Mouse (Mus musculus) left cerebral cortex, adult 2 months (tissue): ENCODE data around the gene Cort. TPM values are rescaled to one million over a fixed set of nuclear protein-coding genes. Genes with fewer than 3 reads are reported as not detected.
"Not testable (repeated sequence)": the region's sequence is repeated elsewhere in the genome, so short reads cannot be mapped to it uniquely, and the experiment has no call there.

Source experiments
- DNase-seq, 2 experiments: peaks; one replicate each; pipeline ENCODE4 v3.0.0; 2021 to 2022; ENCODE audit warnings: low spot score in 2 of 2, mixed read lengths in 1 of 2; ENCODE audit errors: extremely low spot score in 1 of 2
- H3K27ac ChIP-seq: fragments of 200-600 bp; 2 replicates; pipeline ENCODE4 v1.8.1; 2022
- H3K4me3 ChIP-seq: fragments of 200-600 bp; 2 replicates; pipeline ENCODE4 v1.8.1; 2022
- CTCF ChIP-seq: fragments of 200-600 bp; IDR thresholded peaks from 2 replicates; pipeline ENCODE4 v1.8.1; 2022; ENCODE audit warnings: antibody characterized with exemption, mild to moderate bottlenecking, moderate library complexity
- intact Hi-C: fragments of 180-260 bp; cut with DNase I; formaldehyde crosslinking; loops from one replicate; pipeline ENCODE4 v1.15.1; 2025
- long read RNA-seq, 2 experiments: library from polyadenylated mRNA; stranded (forward); transcript quantifications; one replicate each; pipeline ENCODE4 v2.0.0; 2021; ENCODE audit warnings: borderline mapping rate in 2 of 2
- total RNA-seq, 2 experiments: library from RNA; stranded (reverse); gene quantifications; 2 replicates each; pipeline ENCODE4 v1.2.3; 2021

Gene Cort
- total RNA-seq, result 10 to 100 TPM; 12.6 to 14.1 TPM
- long read RNA-seq, experiment 1, transcript Cort-201 (2 exons, 677 nt), result major isoform, 8 of 11 reads
- long read RNA-seq, experiment 1, partial matches to known transcripts, result 3 of 11 reads
- long read RNA-seq, experiment 1, other reads (novel, unspliced or antisense), result 0 of 11 reads
- long read RNA-seq, experiment 2, transcript Cort-201 (2 exons, 677 nt), result major isoform, 6 of 6 reads
- long read RNA-seq, experiment 2, partial matches to known transcripts, result 0 of 6 reads
- long read RNA-seq, experiment 2, other reads (novel, unspliced or antisense), result 0 of 6 reads

GRCm38 (mm10) chr4:149126663-149127062 lies at the start of gene Cort:
TSS of gene Cort (minus strand) at chr4:149126763.
- no peak for DNase-seq
- intact Hi-C loops, result no loop called here
- H3K4me3 ChIP-seq, result no peak within 1 kb of the TSS
- H3K27ac ChIP-seq, result no peak within 1 kb of the TSS
- TF ChIP-seq CTCF, result no peak

- intact Hi-C loops, result no loop called here
- DNase-seq, result no peak
- no peak for TF ChIP-seq CTCF
- Histone ChIP-seq H3K27ac (no peak overlapping the region), H3K4me3 (no peak overlapping the region)
Observed at GRCm38 (mm10) chr4:149173661-149174060, 47.1 kb upstream of the Cort start.

- H3K27ac ChIP-seq, result peak overlapping the region; percentile 50
- TF ChIP-seq CTCF, result no peak
Observed at GRCm38 (mm10) chr4:149172666-149173065, 46.1 kb upstream of the Cort start.

GRCm38 (mm10) chr4:149172083-149172482 lies 45.5 kb upstream of the Cort start:
- peak; percentile 17 for TF ChIP-seq CTCF
- intact Hi-C loops, result no loop called here
- peak overlapping the region; percentile 50 for H3K27ac ChIP-seq

More at GRCm38 (mm10) chr4:149172666-149173065, 46.1 kb upstream of the Cort start:
- intact Hi-C loops, result no loop called here
- H3K4me3 ChIP-seq, result no peak overlapping the region
- no peak for DNase-seq

GRCm38 (mm10) chr4:149171581-149171981 lies 45.0 kb upstream of the Cort start:
- intact Hi-C loops, result no loop called here
- no peak for DNase-seq
- Histone ChIP-seq H3K27ac (no peak overlapping the region), H3K4me3 (no peak overlapping the region)
- TF ChIP-seq CTCF, result no peak

More at GRCm38 (mm10) chr4:149172083-149172482, 45.5 kb upstream of the Cort start:
- H3K4me3 ChIP-seq, result no peak overlapping the region
- no peak for DNase-seq

GRCm38 (mm10) chr4:149170394-149170931 lies 43.9 kb upstream of the Cort start:
- Histone ChIP-seq H3K27ac (no peak overlapping the region), H3K4me3 (no peak overlapping the region)
- DNase-seq, result no peak
- no peak for TF ChIP-seq CTCF
- intact Hi-C loops, result no loop called here

- not testable (repeated sequence) for DNase-seq, H3K27ac ChIP-seq, H3K4me3 ChIP-seq
- intact Hi-C loops, result loop anchor here (5.0 kb wide), 1 partner anchor 137 kb away; the partner anchor contains the start of gene Kif1b
Observed at GRCm38 (mm10) chr4:149169926-149170325, 43.4 kb upstream of the Cort start.

- Histone ChIP-seq H3K27ac (no peak overlapping the region), H3K4me3 (no peak overlapping the region)
- intact Hi-C loops, result loop anchor here (5.0 kb wide), 1 partner anchor 139 kb away; the partner anchor contains the start of gene Kif1b
- no peak for TF ChIP-seq CTCF
- no peak for DNase-seq
Observed at GRCm38 (mm10) chr4:149168016-149168415, 41.5 kb upstream of the Cort start.

GRCm38 (mm10) chr4:149166957-149167611 lies 40.5 kb upstream of the Cort start:
- no peak for DNase-seq
- TF ChIP-seq CTCF, result no peak
- Histone ChIP-seq H3K27ac (peak overlapping the region; percentile 20), H3K4me3 (peak overlapping the region; percentile 94)
- intact Hi-C loops, result loop anchor here (5.0 kb wide), 1 partner anchor 140 kb away; the partner anchor contains the start of gene Kif1b

- intact Hi-C loops, result loop anchor here (5.0 kb wide), 1 partner anchor 141 kb away; the partner anchor contains the start of gene Kif1b
- TF ChIP-seq CTCF, result no peak
- DNase-seq, result peak; percentile 95 to 97
- H3K4me3 ChIP-seq, result peak within 1 kb of the TSS; percentile 94
- H3K27ac ChIP-seq, result peak within 1 kb of the TSS; percentile 86
Observed at GRCm38 (mm10) chr4:149166215-149166946, 39.8 kb upstream of the Cort start, which contains the start of gene Pgd. TSS of gene Pgd (minus strand) at chr4:149166771.

GRCm38 (mm10) chr4:149164150-149164549 lies 37.6 kb upstream of the Cort start:
- intact Hi-C loops, result no loop called here
- no peak for DNase-seq
- peak; percentile 34 for TF ChIP-seq CTCF
- Histone ChIP-seq H3K27ac (no peak overlapping the region), H3K4me3 (no peak overlapping the region)

- DNase-seq, result no peak
- intact Hi-C loops, result no loop called here
- Histone ChIP-seq H3K4me3 (no peak overlapping the region), H3K27ac (no peak overlapping the region)
- TF ChIP-seq CTCF, result no peak
Observed at GRCm38 (mm10) chr4:149163196-149163595, 36.6 kb upstream of the Cort start.
